Mouse (Mus musculus) intestine, embryonic 15.5 days (tissue): ENCODE data around the gene Gm9745. TPM values are rescaled to one million over a fixed set of nuclear protein-coding genes. Genes with fewer than 3 reads are reported as not detected.

Experiments
- polyA plus RNA-seq: library from polyadenylated mRNA; unstranded; fragments of >200 nt; fragmentation: Nextera tagmentation; extraction: Ambion mirVana; gene quantifications from 2 replicates; pipeline ENCODE4 v1.2.1, GENCODE M21; 2015

Gm9745 gene
- polyA plus RNA-seq, 1 experiment from 2014 or later = not detected

Other genes starting within 250 kb of the Gm9745 start
- 14.0 and 16.6 TPM in 2 replicates for gene Wdr37, start 76.3 kb downstream of the Gm9745 start, polyA plus RNA-seq
- gene Idi1, start 62.7 kb downstream of the Gm9745 start, polyA plus RNA-seq = 126 and 131 TPM in 2 replicates
- gene Idi2, start 4.6 kb upstream of the Gm9745 start, polyA plus RNA-seq = not detected in 2 replicates
- gene Gtpbp4, start 47.9 kb upstream of the Gm9745 start, polyA plus RNA-seq = 75.6 and 77.8 TPM in 2 replicates
- 37.6 and 38.3 TPM in 2 replicates for gene Larp4b, start 145.7 kb upstream of the Gm9745 start, polyA plus RNA-seq